Mouse (Mus musculus) limb, embryonic 12.5 days (tissue): ENCODE measurements around the gene Wdfy3. TPM values are rescaled to one million over a fixed set of nuclear protein-coding genes. Genes with fewer than 3 reads are reported as not detected.
"Not testable (repeated sequence)": the region's sequence is repeated elsewhere in the genome, so short reads cannot be mapped to it uniquely, and the experiment has no call there.

Source experiments
- ATAC-seq: fragments of 200-750 bp; cut with Nextera tagmentation; 2 replicates; pipeline ENCODE4 v1.8.0; 2017; ENCODE audit warnings: low read depth, moderate TSS enrichment; ENCODE audit not compliant: insufficient number of reproducible peaks, insufficient read depth, low FRiP score, low TSS enrichment
- H3K27ac ChIP-seq: fragments of 300-500 bp; sonication (generic); 2 replicates; pipeline ENCODE4 v1.5.1; 2016; ENCODE audit warnings: mild to moderate bottlenecking, moderate library complexity
- H3K27me3 ChIP-seq: fragments of 300-500 bp; sonication (generic); 2 replicates; pipeline ENCODE4 v1.6.1; 2016; ENCODE audit warnings: mild to moderate bottlenecking, moderate library complexity
- H3K36me3 ChIP-seq: fragments of 300-500 bp; sonication (generic); 2 replicates; pipeline ENCODE4 v1.6.1; 2016; ENCODE audit warnings: mild to moderate bottlenecking, moderate library complexity
- H3K4me1 ChIP-seq: fragments of 300-500 bp; sonication (generic); replicated peaks from 2 replicates; pipeline ENCODE4 v1.6.1; 2016
- H3K4me2 ChIP-seq: fragments of 300-500 bp; sonication (generic); 2 replicates; pipeline ENCODE4 v1.6.1; 2016; ENCODE audit warnings: mild to moderate bottlenecking, moderate library complexity
- H3K4me3 ChIP-seq: fragments of 300-500 bp; sonication (generic); replicated peaks from 2 replicates; pipeline ENCODE4 v1.5.1; 2016; ENCODE audit warnings: mild to moderate bottlenecking
- H3K9ac ChIP-seq: fragments of 300-500 bp; sonication (generic); replicated peaks from 2 replicates; pipeline ENCODE4 v1.6.1; 2016; ENCODE audit warnings: mild to moderate bottlenecking, moderate library complexity
- H3K9me3 ChIP-seq: fragments of 300-500 bp; sonication (generic); 2 replicates; pipeline ENCODE4 v1.6.1; 2016; ENCODE audit warnings: mild to moderate bottlenecking, moderate library complexity
- WGBS: fragments of 180-500 bp; shearing (Covaris S2); methylation state at CpG from one replicate; pipeline ENCODE4 v1.1.7; 2016; 5-methylcytosine and 5-hydroxymethylcytosine counted together
- polyA plus RNA-seq: library from polyadenylated mRNA; unstranded; fragments of >200 nt; fragmentation: Nextera tagmentation; extraction: Ambion mirVana; gene quantifications from 2 replicates; pipeline ENCODE4 v1.2.1, GENCODE M21; 2016

Gene Wdfy3
- polyA plus RNA-seq, 1 experiment from 2014 or later: 20.5 TPM

GRCm38 (mm10) chr5:101996036-101996735, 73.5 kb downstream of the Wdfy3 start:
- 91% methylated on average over 11 of the region's 11 CpGs for WGBS
- no peak overlapping the region for H3K9ac ChIP-seq
- H3K27me3 ChIP-seq: no peaks in the 10 kb centered on the region
- no peak overlapping the region for H3K4me2 ChIP-seq
- ATAC-seq: no peak
- H3K27ac ChIP-seq: 0 out of 2 replicates have a peak overlapping the region, but pooled peaks have one; percentile 23
- H3K36me3 ChIP-seq: 0 out of 2 replicates have a peak, but pooled peaks cover 9% of the 10 kb centered on the region
- no peak overlapping the region for H3K4me3 ChIP-seq
- no peaks in the 10 kb centered on the region for H3K9me3 ChIP-seq
- H3K4me1 ChIP-seq: peaks cover 17% of the 10 kb centered on the region

DNA sequence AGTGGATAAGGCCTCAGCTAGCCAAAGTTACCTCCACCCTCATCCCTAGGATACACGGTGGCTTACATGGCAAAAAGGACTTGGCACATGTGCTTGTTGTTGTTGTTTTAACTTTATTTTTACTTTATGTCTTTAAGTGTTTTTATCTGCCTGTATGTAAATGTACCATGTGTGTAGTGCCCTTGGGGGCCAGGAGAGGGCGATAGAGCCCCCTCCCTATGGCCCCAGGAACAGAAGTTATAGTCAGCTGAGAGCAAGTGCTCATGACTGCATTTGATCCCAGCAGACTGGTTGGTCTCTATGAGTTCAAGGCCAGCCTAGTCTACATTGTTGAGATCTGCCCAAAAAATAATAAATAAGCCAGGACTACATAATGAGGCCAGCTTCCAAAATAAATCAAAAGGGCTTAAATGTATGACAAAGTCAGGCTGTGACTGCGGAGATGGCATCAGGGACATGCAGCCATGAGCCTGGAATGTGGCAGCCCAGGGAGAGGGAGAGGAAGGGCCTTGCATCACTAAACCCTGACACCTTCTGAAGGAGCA, 74.2 kb downstream of the Wdfy3 start:
- Histone ChIP-seq H3K27ac (no peak overlapping the region), H3K9ac (no peak overlapping the region), H3K4me1 (peaks cover 18% of the 10 kb centered on the region), H3K9me3 (no peaks in the 10 kb centered on the region), H3K4me2 (no peak overlapping the region), H3K27me3 (no peaks in the 10 kb centered on the region), H3K36me3 (0 out of 2 replicates have a peak, but pooled peaks cover 9% of the 10 kb centered on the region), H3K4me3 (no peak overlapping the region)
- ATAC-seq: no peak
- 75% methylated on average over 3 of the region's 3 CpGs for WGBS

GRCm38 (mm10) chr5:101993996-101994395, 75.7 kb downstream of the Wdfy3 start:
- no peak for ATAC-seq
- Histone ChIP-seq H3K36me3 (0 out of 2 replicates have a peak, but pooled peaks cover 9% of the 10 kb centered on the region), H3K4me3 (no peak overlapping the region), H3K9me3 (no peaks in the 10 kb centered on the region), H3K4me1 (peaks cover 12% of the 10 kb centered on the region), H3K27me3 (no peaks in the 10 kb centered on the region), H3K27ac (0 out of 2 replicates have a peak overlapping the region, but pooled peaks have one; percentile 2), H3K9ac (no peak overlapping the region), H3K4me2 (no peak overlapping the region)
- WGBS: 55% methylated on average over 5 of the region's 5 CpGs

GRCm38 (mm10) chr5:101992969-101993670, 76.6 kb downstream of the Wdfy3 start:
- H3K4me3 ChIP-seq: no peak overlapping the region
- no peaks in the 10 kb centered on the region for H3K27me3 ChIP-seq
- no peaks in the 10 kb centered on the region for H3K9me3 ChIP-seq
- H3K27ac ChIP-seq: no peak overlapping the region
- no peak overlapping the region for H3K4me2 ChIP-seq
- H3K4me1 ChIP-seq: peaks cover 10% of the 10 kb centered on the region
- 94% methylated on average over 7 of the region's 7 CpGs for WGBS
- 0 out of 2 replicates have a peak, but pooled peaks cover 9% of the 10 kb centered on the region for H3K36me3 ChIP-seq
- no peak overlapping the region for H3K9ac ChIP-seq
- no peak for ATAC-seq

- Histone ChIP-seq H3K9me3 (no peaks in the 10 kb centered on the region), H3K36me3 (no peaks in the 10 kb centered on the region), H3K4me2 (no peak overlapping the region), H3K27ac (no peak overlapping the region), H3K4me3 (no peak overlapping the region), H3K4me1 (peaks cover 10% of the 10 kb centered on the region), H3K27me3 (no peaks in the 10 kb centered on the region), H3K9ac (no peak overlapping the region)
- WGBS: 89% methylated on average over 7 of the region's 7 CpGs
- no peak for ATAC-seq
These were observed 79.3 kb downstream of the Wdfy3 start for GRCm38 (mm10) chr5:101990298-101990845.

DNA sequence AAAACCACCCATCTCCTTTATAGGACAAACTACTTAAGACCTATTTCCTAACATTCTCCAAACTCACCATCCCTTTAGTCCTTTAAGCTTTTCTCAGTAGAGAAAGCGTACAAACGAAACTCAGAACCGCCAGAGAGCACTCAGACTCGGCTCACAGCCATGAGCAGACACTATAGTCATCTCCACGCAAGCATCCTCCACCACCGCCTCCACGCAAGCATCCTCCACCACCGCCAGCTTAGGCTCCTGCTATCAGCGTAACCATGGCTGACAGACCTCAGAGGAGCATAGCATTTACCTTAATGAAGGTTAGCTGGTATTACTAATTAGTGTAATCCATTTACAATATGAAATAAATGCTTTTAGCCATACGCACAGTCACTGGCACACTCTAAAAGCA, 81.2 kb downstream of the Wdfy3 start:
- WGBS: 95% methylated on average over 10 of the region's 10 CpGs
- no peak overlapping the region for H3K27ac ChIP-seq
- no peaks in the 10 kb centered on the region for H3K36me3 ChIP-seq
- no peaks in the 10 kb centered on the region for H3K27me3 ChIP-seq
- H3K9ac ChIP-seq: no peak overlapping the region
- ATAC-seq: no peak
- 0 out of 2 replicates have a peak, but pooled peaks cover 3% of the 10 kb centered on the region for H3K4me1 ChIP-seq
- no peak overlapping the region for H3K4me3 ChIP-seq
- H3K9me3 ChIP-seq: no peaks in the 10 kb centered on the region
- H3K4me2 ChIP-seq: no peak overlapping the region

DNA sequence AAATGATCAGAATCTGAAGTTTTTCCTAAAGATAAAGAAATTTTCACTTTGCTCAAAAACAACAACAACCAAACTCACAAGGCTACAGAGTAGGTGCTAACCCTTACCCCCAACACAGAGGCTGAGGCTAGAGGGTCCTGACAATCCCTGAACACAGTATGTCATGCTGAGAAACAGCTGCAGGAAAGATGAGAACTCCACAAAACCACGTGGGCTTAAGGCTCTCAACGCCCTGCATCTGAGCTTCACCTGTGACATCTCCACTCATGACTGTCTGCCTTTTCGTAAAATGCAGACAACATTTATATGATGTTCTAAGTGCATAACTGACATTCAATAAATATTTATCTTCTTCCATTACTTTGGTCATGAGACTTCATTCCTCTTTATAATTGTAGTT, 83.0 kb downstream of the Wdfy3 start:
- no peaks in the 10 kb centered on the region for H3K9me3 ChIP-seq
- H3K4me3 ChIP-seq: no peak overlapping the region
- ATAC-seq: no peak
- no peak overlapping the region for H3K9ac ChIP-seq
- H3K4me2 ChIP-seq: no peak overlapping the region
- H3K4me1 ChIP-seq: 0 out of 2 replicates have a peak, but pooled peaks cover 3% of the 10 kb centered on the region
- 69% methylated on average over 3 of the region's 3 CpGs for WGBS
- no peak overlapping the region for H3K27ac ChIP-seq
- H3K36me3 ChIP-seq: peaks cover 1% of the 10 kb centered on the region; the same call in 1 of the 2 replicates
- H3K27me3 ChIP-seq: no peaks in the 10 kb centered on the region

DNA sequence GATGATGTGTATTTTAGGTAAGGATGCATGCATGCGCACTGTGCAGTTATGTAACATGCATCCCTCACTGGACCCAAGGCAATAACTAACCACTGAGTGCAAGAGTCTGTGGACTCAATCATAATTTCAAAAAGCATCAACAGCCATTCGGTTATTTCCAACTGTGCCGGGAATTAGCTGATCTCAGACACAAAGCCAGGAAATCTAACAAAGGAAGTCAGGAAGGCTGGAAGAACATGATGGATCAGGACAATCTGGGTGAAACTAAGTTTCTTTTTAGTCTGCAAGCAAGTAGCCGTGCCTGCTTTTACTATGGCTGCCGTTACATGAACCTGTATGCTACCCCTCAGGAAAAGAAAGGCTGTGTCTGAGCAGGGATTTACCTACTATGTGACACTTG, 87.5 kb downstream of the Wdfy3 start:
- no peaks in the 10 kb centered on the region for H3K4me1 ChIP-seq
- H3K9me3 ChIP-seq: no peaks in the 10 kb centered on the region
- H3K4me2 ChIP-seq: no peak overlapping the region
- no peak overlapping the region for H3K4me3 ChIP-seq
- H3K9ac ChIP-seq: no peak overlapping the region
- H3K36me3 ChIP-seq: peaks cover 38% of the 10 kb centered on the region
- whole genome bisulfite sequencing: 94% methylated on average over 5 of the region's 5 CpGs
- H3K27ac ChIP-seq: peak overlapping the region; percentile 46; the same call in 1 of the 2 replicates
- no peak for ATAC-seq
- H3K27me3 ChIP-seq: no peaks in the 10 kb centered on the region

GRCm38 (mm10) chr5:101979594-101979993, 90.1 kb downstream of the Wdfy3 start:
- no peak for ATAC-seq
- H3K9ac ChIP-seq: no peak overlapping the region
- no peaks in the 10 kb centered on the region for H3K9me3 ChIP-seq
- 94% methylated on average over 6 of the region's 6 CpGs for WGBS
- no peaks in the 10 kb centered on the region for H3K4me1 ChIP-seq
- no peak overlapping the region for H3K27ac ChIP-seq
- no peak overlapping the region for H3K4me3 ChIP-seq
- H3K36me3 ChIP-seq: peaks cover 38% of the 10 kb centered on the region
- H3K27me3 ChIP-seq: no peaks in the 10 kb centered on the region
- H3K4me2 ChIP-seq: no peak overlapping the region

- peaks cover 26% of the 10 kb centered on the region for H3K4me1 ChIP-seq
- not testable (repeated sequence) for H3K27me3 ChIP-seq, H3K4me2 ChIP-seq, H3K4me3 ChIP-seq, H3K27ac ChIP-seq, ATAC-seq, H3K9me3 ChIP-seq, H3K9ac ChIP-seq, H3K36me3 ChIP-seq
- WGBS: 63% methylated on average over 4 of the region's 4 CpGs
These were observed 97.1 kb downstream of the Wdfy3 start for GRCm38 (mm10) chr5:101972594-101972993.
